Mouse (Mus musculus) kidney, postnatal 25 days (tissue): ENCODE measurements around the gene Trim34a.
A peak's percentile ranks its signal among the peaks of the same experiment; 100 is the strongest.
"Not testable (repeated sequence)": the region's sequence is repeated elsewhere in the genome, so short reads cannot be mapped to it uniquely, and the experiment has no call there.

Source experiments
- DNase-seq, 2 experiments: peaks; one replicate each; pipeline ENCODE4 v3.0.0; 2021; ENCODE audit warnings: mixed read lengths in 2 of 2

The Trim34a gene

GRCm38 (mm10) chr7:104244287-104245181 is at the start of gene Trim34a:
Gene Trim34a (plus strand): TSS chr7:104244457.
- peak; percentile 71 to 81 for DNase-seq

- no peak for DNase-seq
These were observed 48.4 kb upstream of the Trim34a start, which contains the start of gene Olfr649 for GRCm38 (mm10) chr7:104195885-104196284. Gene Olfr649 (minus strand): TSS chr7:104195985.

DNA sequence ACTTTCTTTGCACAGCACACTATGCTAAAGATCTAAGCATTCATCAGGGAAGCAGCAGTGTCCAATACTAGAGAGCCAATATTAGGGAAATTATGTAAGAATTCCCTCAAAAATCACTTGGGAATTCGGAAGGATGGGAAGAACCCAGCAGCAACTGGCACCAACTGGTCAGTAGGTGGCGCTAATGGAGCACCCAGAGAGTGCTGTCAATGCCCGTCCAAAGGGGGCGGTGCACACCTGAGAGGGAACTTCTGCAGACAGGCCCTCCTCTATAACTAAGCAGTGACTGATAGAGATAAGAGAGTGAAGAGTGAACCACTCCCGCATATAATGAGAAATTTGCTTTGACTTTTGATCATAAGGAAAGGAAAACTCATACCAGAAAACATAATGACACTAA is 44.4 kb upstream of the Trim34a start:
- peak; percentile 80 to 87 for DNase-seq

DNA sequence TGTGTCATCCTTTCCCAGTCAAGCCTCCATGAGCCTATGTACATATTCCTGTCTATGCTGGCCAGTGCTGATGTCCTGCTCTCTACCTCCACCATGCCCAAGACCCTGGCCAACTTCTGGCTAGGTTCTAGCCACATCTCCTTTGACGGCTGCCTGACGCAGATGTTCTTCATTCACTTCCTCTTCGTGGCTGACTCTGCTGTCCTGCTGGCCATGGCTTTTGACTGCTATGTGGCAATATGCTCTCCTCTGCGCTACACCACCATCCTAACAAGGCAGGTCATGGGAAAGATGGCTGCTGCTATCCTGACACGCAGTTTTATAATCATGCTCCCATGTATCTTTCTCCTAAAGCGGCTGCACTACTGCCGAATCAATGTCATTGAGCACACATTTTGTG is 38.1 kb upstream of the Trim34a start:
- DNase-seq, result no peak

GRCm38 (mm10) chr7:104216011-104216535 is 28.2 kb upstream of the Trim34a start:
- no peak for DNase-seq

DNA sequence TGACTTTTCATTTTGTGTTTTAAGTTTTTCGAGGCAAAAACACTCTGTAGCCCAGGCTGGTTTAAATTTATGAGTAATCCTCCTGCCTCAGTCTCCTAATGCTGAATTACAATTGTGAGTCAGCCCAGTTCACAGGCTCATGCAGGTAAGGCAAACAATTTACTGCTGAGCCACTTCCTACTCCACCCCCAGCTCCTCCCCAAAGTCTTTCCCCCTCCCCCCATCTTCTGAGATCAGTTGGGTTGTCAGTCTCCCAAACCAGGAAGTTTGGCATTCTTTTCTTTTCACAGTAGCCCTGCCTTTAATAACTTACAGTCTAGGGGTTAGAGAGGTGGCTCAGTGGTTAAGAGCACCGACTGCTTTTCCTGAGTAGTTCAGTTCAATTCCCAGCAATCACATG is 26.4 kb upstream of the Trim34a start:
- no peak for DNase-seq

DNA sequence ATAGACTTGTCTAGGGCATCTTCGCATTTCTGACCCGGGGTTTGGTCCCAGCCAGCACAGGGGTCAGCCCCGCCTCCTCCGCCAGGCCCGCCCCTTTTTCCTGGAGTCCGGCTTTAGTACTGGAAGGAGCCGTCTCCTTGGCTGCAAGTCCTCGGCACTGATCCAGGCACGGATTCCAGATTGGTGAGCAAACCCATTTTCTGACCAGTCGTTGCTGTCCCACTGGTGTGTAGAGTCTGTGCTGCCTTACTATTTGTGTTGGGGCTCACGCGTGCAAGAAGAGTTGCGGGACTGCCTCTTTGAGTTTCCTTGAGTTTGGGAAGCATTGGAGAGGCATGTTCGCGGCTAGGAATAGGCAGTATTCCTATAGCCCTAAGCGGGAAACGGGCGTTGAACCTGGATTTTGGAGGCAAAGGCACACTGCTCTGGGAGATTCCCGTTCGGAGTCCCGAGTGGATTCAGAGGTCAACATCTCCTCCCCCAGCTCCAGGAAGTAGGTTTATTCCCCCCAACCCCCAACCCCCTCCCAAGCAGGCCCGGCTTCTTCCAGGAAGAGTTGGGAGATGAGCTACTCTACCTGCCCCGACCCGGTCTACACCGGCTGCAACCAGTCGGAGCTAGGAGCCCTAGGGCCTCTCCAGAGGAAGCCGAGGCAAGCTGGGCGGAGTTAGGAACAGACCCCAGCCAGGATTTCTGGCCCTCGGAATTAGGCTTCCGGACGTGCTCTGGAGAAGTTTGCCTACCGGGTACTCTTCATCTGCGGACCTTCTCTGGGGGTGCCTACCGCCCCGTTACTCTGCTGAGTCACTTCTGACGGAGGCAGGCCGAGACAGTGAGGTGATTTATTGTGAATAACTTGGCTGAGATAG is 25.3 kb upstream of the Trim34a start, which contains the start of gene Trim6:
Gene Trim6 (plus strand): TSS at position 93 of the 869 bp plus-strand sequence.
- DNase-seq, result peak; percentile 91 to 94

GRCm38 (mm10) chr7:104231203-104231602 is 13.1 kb upstream of the Trim34a start:
- peak in 1 of 2 experiments; percentile 61 for DNase-seq

- no peak for DNase-seq
These were observed 3.4 kb upstream of the Trim34a start for GRCm38 (mm10) chr7:104240857-104241256.

- DNase-seq, result no peak
These were observed 641 bp upstream of the Trim34a start for GRCm38 (mm10) chr7:104243616-104244015.

DNA sequence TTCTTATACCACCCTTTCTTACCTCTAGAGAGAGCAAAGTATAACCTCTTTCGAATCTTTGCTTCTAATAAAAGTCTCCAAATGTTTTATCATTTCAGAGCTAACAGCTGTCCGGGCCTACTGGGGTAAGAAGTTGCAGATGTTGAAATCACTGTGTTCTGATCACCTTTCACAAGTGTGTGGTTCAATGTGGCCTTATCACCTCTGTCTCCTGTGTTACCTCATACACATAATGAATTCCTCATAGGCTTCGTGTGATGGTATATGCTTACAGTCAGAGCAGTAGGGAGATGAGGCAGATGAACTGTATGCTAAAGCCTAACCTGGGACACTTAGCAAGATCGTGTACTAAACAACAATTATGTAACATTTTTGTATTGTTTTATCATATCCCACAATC is 16.1 kb downstream of the Trim34a start:
- not testable (repeated sequence) for DNase-seq

DNA sequence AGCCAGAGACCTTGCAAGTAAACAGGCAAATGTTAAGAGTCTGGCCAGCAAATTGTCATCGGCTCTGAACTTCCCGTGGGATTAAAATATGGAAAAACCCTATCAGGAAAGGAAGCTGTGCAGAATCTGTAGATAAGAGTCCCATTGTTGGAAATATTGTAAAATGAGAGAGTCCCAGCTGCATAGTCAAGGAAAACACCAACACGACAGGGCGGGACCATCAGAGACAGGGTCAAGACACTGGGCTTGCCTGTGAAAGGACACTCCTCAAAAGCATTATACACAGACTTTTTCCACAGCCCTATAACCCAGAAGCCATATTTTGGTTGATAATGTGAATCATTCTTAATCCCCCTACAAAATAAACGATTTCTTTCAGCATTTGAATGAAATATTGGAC is 21.1 kb downstream of the Trim34a start:
- not testable (repeated sequence) for DNase-seq

DNA sequence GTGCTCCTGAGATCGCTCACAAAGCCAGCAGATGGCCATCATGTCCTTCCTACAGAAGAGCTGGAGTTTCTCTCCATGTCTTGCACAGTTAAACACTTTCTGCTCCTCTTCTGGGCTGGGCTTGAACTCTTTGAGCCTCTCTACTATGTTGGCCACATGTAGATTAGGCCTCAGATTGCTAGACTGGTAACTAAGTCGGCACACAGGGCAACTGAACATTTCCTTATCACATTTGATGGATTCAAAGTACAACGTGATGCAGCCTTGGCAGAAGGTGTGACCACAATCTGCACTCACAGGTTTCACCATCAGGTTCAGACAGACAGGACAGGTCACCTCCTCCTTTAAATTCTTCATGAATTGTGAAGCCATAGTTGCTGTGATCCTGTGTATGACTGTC is 35.1 kb downstream of the Trim34a start:
- not testable (repeated sequence) for DNase-seq

DNA sequence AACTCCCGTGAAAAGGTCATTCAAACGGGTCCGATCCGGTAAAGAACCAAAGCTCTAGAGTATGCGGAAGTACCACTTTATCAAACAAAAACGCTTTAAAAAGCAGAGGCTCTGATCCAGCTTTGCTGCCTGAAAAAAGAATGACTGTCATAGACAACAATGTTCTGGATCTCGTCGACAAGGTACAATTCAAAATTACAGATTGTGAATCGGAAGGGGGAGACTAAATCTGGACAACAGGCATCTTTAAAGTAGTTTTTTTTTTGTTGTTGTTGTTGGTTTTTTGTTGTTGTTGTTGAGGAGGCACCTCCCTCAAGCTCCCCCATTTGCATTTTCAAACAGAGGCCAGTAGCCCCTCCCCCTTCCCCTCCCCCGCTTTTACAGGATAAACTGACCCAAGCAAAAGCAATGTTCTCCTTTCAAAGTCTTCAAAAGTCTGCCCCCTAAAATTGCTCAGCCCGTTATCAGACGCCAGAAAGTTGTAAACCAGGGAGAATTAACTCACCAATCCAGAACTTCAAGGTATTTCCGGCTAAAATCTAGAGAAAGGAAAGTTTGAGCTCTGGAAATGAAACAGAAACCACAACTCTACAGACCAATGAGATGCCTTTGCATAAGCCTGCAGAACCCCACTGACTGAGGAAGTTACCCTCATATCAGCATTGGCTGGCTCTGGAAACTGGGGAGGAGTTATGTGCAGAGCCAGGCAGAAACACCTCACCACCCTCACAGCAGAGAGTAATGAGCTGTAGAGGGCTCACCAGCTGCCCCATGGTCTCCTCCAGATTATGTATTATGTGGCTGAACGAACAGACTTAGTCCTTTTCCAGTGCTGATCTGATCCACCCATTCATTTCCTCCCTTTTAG is 43.6 kb downstream of the Trim34a start, which contains the start of gene Trim5:
Gene Trim5 (minus strand): TSS at position 519 of the 868 bp plus-strand sequence.
- DNase-seq, result peak in 1 of 2 experiments; percentile 6

DNA sequence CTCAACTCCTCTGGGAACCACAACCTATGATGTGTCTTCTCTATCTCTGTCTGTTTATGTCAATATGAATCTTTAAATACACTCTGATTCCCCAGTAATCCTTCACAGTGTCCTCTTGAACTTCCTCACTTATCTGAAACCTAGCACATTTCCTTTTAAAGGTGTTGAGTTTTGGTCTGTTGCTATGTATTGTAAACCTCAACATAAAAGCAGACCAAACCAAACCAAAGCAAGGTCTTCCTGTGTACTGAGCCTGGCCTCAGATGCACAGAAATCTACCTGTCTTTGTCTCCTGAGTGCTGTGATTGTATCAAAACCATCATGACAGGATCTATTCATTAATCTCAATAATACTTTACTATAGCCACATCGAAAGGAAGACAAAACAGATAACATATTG is 46.4 kb downstream of the Trim34a start:
- no peak for DNase-seq

DNA sequence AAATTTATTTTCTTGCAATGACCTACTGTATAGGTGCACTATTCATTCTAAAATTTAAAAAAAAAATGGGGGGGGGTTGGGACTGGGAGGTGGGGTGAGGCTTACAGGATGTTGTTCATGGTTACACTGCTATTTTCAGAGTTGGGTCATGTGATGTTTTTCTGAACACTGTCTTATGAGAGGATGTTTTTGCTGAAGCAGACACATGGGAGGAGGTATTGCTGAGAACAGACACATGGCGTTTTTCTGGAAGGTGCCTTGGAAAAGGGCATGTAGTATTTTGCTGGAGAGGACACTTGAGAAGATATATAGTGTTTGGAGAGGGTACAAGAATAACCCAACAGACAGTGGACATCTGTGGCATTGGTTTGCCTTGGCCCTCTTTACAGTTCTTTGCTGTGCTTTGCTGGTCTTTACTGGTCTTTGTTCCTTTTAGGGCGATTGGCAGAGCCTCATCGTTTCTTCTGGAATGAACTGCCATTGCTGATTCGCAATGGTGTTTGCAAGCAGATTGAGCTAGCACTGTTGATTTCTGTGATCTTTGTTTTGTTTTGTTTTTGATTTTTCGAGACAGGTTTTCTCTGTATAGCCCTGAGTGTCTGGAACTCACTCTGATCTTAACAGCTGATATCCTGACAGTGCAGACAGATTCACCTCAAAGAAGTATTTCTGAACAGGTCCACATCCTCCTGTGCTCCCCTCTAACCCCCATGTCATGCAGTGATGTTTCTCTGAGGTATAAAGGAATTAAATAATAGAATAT is 47.6 kb downstream of the Trim34a start:
- DNase-seq, result no peak
